Mouse (Mus musculus) gastrocnemius, adult 2 months (tissue): ENCODE results near the gene Usp2. TPM values are rescaled to one million over a fixed set of nuclear protein-coding genes. Genes with fewer than 3 reads are reported as not detected.

Experiments
- DNase-seq: peaks from one replicate; pipeline ENCODE4 v3.0.0; 2022
- H3K27ac ChIP-seq: fragments of 200-600 bp; 2 replicates; pipeline ENCODE4 v1.8.1; 2022; ENCODE audit warnings: mild to moderate bottlenecking
- H3K4me3 ChIP-seq: fragments of 200-600 bp; 2 replicates; pipeline ENCODE4 v1.8.1; 2022; ENCODE audit warnings: mild to moderate bottlenecking, moderate library complexity
- CTCF ChIP-seq: fragments of 200-600 bp; IDR thresholded peaks from 2 replicates; pipeline ENCODE4 v1.8.1; 2022; ENCODE audit warnings: antibody characterized with exemption, mild to moderate bottlenecking, moderate library complexity
- intact Hi-C: fragments of 180-260 bp; cut with DNase I; formaldehyde crosslinking; loops from one replicate; pipeline ENCODE4 v1.15.1; 2025
- total RNA-seq, 2 experiments: library from RNA; stranded (reverse); gene quantifications; 2 replicates each; pipeline ENCODE4 v1.2.3; 2021

The Usp2 gene
- total RNA-seq, 2 experiments from 2014 or later: 223 to 228 TPM

- peak; percentile 93 for TF ChIP-seq CTCF
- Histone ChIP-seq H3K4me3 (peak overlapping the region; percentile 64), H3K27ac (peak overlapping the region; percentile 83)
- peak; percentile 87 for DNase-seq
- intact Hi-C loops: loop anchor here (2.0 to 5.0 kb wide), 2 partner anchors 122 to 269 kb away; no protein-coding TSS in a partner anchor
These were observed 59.0 kb downstream of the Usp2 start for GRCm38 (mm10) chr9:44125546-44126428.

- intact Hi-C loops: loop anchor here (2.0 to 5.0 kb wide), 2 partner anchors 121 to 268 kb away; no protein-coding TSS in a partner anchor
- H3K27ac ChIP-seq: peak overlapping the region; percentile 83
- no peak for TF ChIP-seq CTCF
- H3K4me3 ChIP-seq: no peak overlapping the region; the same call in 1 of the 2 replicates
- no peak for DNase-seq
These were observed 59.9 kb downstream of the Usp2 start for GRCm38 (mm10) chr9:44126746-44127145.

- DNase-seq: peak; percentile 55
- no peak for TF ChIP-seq CTCF
- Histone ChIP-seq H3K4me3 (no peak overlapping the region), H3K27ac (peak overlapping the region; percentile 83)
- intact Hi-C loops: loop anchor here (2.0 to 5.0 kb wide), 2 partner anchors 120 to 267 kb away; no protein-coding TSS in a partner anchor
These were observed 60.6 kb downstream of the Usp2 start for GRCm38 (mm10) chr9:44127351-44127801.

- no peak for TF ChIP-seq CTCF
- DNase-seq: no peak
- Histone ChIP-seq H3K4me3 (peak overlapping the region; percentile 66), H3K27ac (peak overlapping the region; percentile 94)
- intact Hi-C loops: loop anchor here (5.0 kb wide), 2 partner anchors 43 to 118 kb away; no protein-coding TSS in a partner anchor
These were observed 62.8 kb downstream of the Usp2 start for GRCm38 (mm10) chr9:44129633-44130032.

GRCm38 (mm10) chr9:44130034-44130433 lies 63.2 kb downstream of the Usp2 start:
- intact Hi-C loops: loop anchor here (5.0 kb wide), 1 partner anchor 42 kb away; no protein-coding TSS in a partner anchor
- peak overlapping the region; percentile 94 for H3K27ac ChIP-seq
- TF ChIP-seq CTCF: no peak
- H3K4me3 ChIP-seq: peak overlapping the region; percentile 66
- peak; percentile 77 for DNase-seq

GRCm38 (mm10) chr9:44130581-44131275 lies 63.9 kb downstream of the Usp2 start:
- intact Hi-C loops: loop anchor here (5.0 kb wide), 1 partner anchor 42 kb away; no protein-coding TSS in a partner anchor
- peak overlapping the region; percentile 94 for H3K27ac ChIP-seq

GRCm38 (mm10) chr9:44131276-44131590 lies 64.4 kb downstream of the Usp2 start:
- intact Hi-C loops: loop anchor here (5.0 kb wide), 1 partner anchor 41 kb away; no protein-coding TSS in a partner anchor
- peak overlapping the region; percentile 94 for H3K27ac ChIP-seq
- peak overlapping the region; percentile 66 for H3K4me3 ChIP-seq
- no peak for DNase-seq
- no peak for TF ChIP-seq CTCF

More at GRCm38 (mm10) chr9:44130581-44131275, 63.9 kb downstream of the Usp2 start:
- DNase-seq: peak; percentile 56
- peak overlapping the region; percentile 66 for H3K4me3 ChIP-seq
- no peak for TF ChIP-seq CTCF

- no peak for TF ChIP-seq CTCF
- Histone ChIP-seq H3K4me3 (no peak overlapping the region), H3K27ac (peak overlapping the region; percentile 94)
- intact Hi-C loops: loop anchor here (5.0 kb wide), 1 partner anchor 40 kb away; no protein-coding TSS in a partner anchor
- no peak for DNase-seq
These were observed 65.4 kb downstream of the Usp2 start for GRCm38 (mm10) chr9:44132200-44132599.

GRCm38 (mm10) chr9:44133287-44133686 lies 66.5 kb downstream of the Usp2 start:
- no peak for TF ChIP-seq CTCF
- H3K4me3 ChIP-seq: peak overlapping the region; percentile 88
- intact Hi-C loops: loop anchor here (5.0 kb wide), 1 partner anchor 39 kb away; no protein-coding TSS in a partner anchor

GRCm38 (mm10) chr9:44134101-44134850 lies 67.5 kb downstream of the Usp2 start, which contains the start of gene Mcam:
TSS of gene Mcam (plus strand) at chr9:44134469.
- peak within 1 kb of the TSS; percentile 88 for H3K4me3 ChIP-seq
- TF ChIP-seq CTCF: no peak
- intact Hi-C loops: loop anchor here (5.0 kb wide), 1 partner anchor 38 kb away; no protein-coding TSS in a partner anchor
- DNase-seq: peak; percentile 88
- peak within 1 kb of the TSS; percentile 94 for H3K27ac ChIP-seq

More at GRCm38 (mm10) chr9:44133287-44133686, 66.5 kb downstream of the Usp2 start:
- peak overlapping the region; percentile 94 for H3K27ac ChIP-seq
- DNase-seq: no peak
